Mouse (Mus musculus): ENCODE data around the gene Shmt1. TPM values are rescaled to one million over a fixed set of nuclear protein-coding genes. Genes with fewer than 3 reads are reported as not detected.
"Not testable (repeated sequence)": the region's sequence is repeated elsewhere in the genome, so short reads cannot be mapped to it uniquely, and the experiment has no call there.

Gene Shmt1
- total RNA-seq (2021) = 10 to 100 TPM in 1 of 2 experiments, 1 to 10 TPM in 1; 8.1 to 11.1 TPM
- long read RNA-seq, experiment 1, transcript Shmt1-201 (12 exons, 2,858 nt) = major isoform, 20 of 21 reads
- long read RNA-seq, experiment 1, partial matches to known transcripts = 1 of 21 reads
- long read RNA-seq, experiment 1, other reads (novel, unspliced or antisense) = 0 of 21 reads
- long read RNA-seq, experiment 2, transcript Shmt1-201 (12 exons, 2,858 nt) = major isoform, 20 of 21 reads
- long read RNA-seq, experiment 2, partial matches to known transcripts = 1 of 21 reads
- long read RNA-seq, experiment 2, other reads (novel, unspliced or antisense) = 0 of 21 reads

DNA sequence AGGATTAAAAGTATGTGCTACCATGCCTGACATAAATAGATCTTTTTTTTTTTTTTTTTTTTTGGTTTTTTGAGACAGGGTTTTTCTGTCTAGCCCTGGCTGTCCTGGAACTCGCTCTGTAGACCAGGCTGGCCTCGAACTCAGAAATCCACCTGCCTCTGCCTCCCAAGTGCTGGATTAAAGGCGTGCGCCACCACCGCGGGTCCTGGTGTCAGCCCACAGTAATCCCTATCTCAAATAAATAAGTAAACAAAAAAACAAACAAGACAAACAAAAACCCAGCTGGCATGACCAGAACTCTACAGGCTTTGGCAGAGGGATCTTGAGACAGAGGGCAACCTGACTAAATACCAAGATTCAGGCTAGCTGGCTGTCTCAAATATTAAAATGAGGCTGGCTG is at the start of gene Shmt1:
Shmt1 (minus strand) TSS at position 101 of the 400 bp plus-strand sequence.
- intact Hi-C loops (cut with DNase I); DNase-seq: not testable (repeated sequence)

DNA sequence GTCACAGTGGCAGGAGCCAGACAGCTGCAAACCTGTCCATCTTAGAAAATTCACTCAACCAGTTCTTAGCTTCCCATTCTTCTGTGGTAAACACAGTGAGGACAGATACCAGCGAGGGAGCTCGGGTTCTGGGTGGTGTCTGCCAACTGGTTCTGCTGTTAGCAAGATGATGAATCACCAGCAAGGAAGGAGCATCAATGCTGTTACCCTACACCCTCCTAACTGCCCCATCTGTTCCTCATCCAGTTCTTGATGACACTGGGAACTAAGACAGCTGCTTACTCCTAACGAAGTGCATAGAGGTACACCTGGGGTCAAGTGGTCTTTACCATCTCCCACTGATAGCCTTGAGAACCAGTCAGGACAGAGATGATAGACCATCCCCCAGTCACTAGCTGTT is 45.1 kb upstream of the Shmt1 start:
- intact Hi-C loops (cut with DNase I) = no loop called here

DNA sequence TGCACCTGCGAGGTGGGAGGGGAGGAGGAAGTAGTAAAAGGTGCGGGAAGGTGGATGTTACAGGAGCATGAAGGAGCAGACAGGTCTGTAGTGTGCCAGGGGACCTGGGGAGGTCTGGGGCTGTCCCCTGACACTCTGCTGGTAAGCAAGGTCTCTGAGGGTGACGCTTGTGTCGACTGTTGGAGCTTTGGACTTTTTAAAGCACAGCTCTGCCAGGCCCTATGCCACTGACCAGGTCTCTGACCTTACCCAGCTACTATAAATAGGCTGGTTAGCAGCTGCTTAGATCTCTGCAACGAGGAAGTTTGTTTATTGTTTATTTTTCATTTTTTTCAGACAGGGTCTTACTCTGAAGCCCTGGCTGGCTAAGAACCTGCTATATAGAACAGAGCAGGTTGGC is 33.9 kb upstream of the Shmt1 start:
- intact Hi-C loops (cut with DNase I) = no loop called here
- no peak for DNase-seq

More for the DNA sequence above, 45.1 kb upstream of the Shmt1 start:
- no peak for DNase-seq

DNA sequence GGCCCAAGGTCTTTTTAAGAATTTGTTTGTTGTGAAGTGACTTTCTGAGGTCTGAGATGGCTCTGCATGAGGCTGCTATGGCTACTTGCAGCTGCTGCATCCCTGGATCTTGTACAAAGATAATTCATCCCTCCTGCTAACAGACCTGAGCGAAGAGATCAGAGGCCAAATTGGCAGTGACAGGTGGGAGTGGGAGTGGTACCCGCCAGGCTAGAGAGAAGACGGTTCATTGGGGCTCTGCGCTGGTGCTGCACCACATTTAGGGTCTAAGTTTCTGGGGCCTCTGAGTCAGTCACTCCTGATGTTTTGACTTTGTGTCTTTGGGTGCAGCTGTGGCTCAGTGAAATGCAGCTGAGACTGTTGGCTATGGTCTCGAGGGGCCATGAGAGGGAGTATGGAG is 31.9 kb upstream of the Shmt1 start:
- no peak for DNase-seq
- intact Hi-C loops (cut with DNase I) = no loop called here

GRCm38 (mm10) chr11:60841467-60842200 is 30.1 kb upstream of the Shmt1 start:
- no peak for DNase-seq
- intact Hi-C loops (cut with DNase I) = no loop called here

DNA sequence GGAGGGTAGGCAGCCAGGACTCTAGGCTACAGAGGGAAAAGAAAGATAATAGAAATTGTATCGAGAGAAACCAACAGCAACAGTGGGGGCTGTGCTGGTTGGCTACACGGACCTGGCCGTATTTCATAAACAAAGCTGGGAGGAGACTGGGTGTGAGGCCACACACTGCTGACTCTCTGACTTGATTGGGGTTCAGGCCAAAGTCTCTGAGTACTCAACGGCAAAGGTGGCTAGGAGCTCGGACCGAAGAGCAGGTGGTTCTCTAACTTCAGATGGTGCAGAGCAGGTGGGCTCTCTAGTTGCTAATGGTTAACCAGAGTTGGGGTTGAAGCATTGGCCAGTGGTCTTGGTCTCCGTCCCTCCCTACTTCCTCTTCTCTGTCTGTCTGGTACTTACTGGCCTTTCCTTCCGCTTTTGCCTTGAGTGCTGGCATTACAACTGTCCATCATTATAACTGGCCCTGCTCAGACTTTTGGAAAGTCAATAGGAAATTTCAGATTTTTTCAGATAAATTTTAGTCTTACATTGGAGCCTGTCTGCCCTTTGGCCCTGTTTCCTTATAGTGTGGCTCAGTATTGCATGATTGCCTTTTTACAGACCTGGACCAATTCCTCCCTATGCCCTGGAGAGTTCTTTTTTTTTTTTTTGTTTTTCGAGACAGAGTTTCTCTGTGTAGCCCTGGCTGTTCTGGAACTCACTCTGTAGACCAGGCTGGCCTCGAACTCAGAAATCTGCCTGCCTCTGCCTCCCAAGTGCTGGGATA is 26.3 kb upstream of the Shmt1 start:
- intact Hi-C loops (cut with DNase I) = no loop called here

GRCm38 (mm10) chr11:60836897-60837296 is 25.4 kb upstream of the Shmt1 start:
- DNase-seq = no peak
- intact Hi-C loops (cut with DNase I) = no loop called here

More for the DNA sequence above, 26.3 kb upstream of the Shmt1 start:
- no peak for DNase-seq

DNA sequence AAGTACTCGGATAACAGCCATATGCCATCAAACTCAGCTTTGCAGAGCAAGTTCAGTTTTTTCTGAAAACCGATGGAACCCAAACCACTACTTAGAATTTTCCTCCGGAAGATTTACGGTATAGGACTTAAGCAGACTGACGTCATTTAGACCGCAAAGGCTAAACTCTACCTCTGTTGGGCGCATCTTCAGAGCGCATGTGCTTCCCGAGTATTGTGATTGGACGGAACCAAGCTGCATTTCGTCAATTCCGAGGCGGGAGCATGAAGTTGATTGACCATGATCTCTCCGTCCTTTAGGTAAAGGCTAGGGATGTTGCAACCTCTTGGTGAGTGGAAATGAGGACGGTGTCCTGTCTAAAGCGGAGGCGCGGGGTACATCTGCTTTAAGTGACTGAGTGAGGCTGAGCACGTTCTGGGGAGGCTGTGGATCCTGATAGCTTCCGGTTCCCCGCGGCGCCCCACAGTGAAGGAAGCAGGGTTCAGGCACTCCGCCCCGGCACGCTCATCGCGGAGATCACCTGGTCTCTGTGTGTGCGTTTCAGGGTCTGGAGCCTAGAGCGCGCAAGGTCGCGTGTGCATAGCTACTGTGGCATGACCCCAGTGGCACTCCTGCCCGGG is 19.0 kb upstream of the Shmt1 start, which contains the start of gene Dhrs7b:
Dhrs7b (plus strand) TSS at position 199 of the 620 bp plus-strand sequence.
- intact Hi-C loops (cut with DNase I) = loop anchor here (2.0 kb wide), 1 partner anchor 48 kb away; the partner anchor contains the start of gene Tmem11
- DNase-seq = peak; percentile 79 to 81

GRCm38 (mm10) chr11:60828903-60829302 is 17.4 kb upstream of the Shmt1 start:
- no peak for DNase-seq
- intact Hi-C loops (cut with DNase I) = loop anchor here (2.0 kb wide), 1 partner anchor 130 kb away; the partner anchor contains the start of gene Llgl1

DNA sequence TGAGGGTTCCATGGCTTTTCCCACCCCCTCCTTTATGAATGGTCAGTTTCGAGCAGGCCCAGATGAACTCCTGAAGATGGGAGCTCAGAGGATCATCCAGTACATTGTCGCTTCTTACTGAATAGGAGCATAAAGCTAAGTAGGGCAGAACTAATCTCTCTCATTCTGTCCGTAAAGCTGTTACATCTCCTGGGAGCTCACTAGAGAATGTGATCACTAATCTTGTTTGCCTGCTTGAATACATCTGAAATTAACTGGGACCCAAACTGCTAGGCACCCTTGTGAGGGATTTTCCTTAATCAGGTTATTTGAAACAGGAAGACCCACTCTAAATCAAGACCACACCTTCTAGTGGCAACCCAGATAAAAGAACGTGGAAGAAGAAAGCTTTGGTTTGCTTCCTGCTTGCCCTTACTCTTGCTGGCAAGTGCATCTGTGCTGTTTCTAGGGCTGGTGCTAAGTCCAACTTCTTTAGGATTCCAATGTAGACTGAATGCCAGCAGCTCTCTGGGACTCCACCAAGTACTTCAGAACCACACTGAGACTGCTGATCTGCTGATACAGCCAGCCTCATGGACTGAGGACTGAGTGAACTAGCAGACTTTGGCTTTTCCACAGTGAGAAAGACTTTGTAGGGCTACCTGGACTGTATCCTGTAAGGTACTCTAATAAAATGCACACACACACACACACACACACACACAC is 15.9 kb upstream of the Shmt1 start:
- intact Hi-C loops (cut with DNase I) = no loop called here
- DNase-seq = no peak

DNA sequence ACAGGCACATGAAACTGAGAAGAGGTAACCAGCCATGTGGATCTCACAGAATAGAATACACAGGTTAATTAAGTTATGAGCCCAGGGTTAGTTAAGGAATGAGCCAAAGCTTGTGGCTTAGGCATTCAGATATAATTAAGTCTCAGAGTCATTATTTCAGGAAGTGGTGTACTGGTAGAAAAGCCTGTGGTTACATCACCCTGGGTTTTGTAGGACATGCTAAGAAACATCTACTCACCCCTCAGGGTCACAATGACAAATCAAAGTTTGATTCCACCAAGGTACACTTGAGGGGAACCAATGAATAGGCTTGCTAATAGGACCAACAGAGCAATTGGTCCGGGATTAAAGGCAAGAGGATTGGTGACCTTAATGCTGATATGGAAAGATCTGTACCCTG is 15.2 kb upstream of the Shmt1 start:
- intact Hi-C loops (cut with DNase I) = no loop called here
- no peak for DNase-seq

- DNase-seq = no peak
- intact Hi-C loops (cut with DNase I) = no loop called here
Measured at GRCm38 (mm10) chr11:60825191-60825590, 13.7 kb upstream of the Shmt1 start.

- intact Hi-C loops (cut with DNase I) = no loop called here
- DNase-seq = no peak
Measured at GRCm38 (mm10) chr11:60823771-60824170, 12.3 kb upstream of the Shmt1 start.

- intact Hi-C loops (cut with DNase I) = no loop called here
- no peak for DNase-seq
Measured at GRCm38 (mm10) chr11:60816398-60816797, 4.9 kb upstream of the Shmt1 start.

DNA sequence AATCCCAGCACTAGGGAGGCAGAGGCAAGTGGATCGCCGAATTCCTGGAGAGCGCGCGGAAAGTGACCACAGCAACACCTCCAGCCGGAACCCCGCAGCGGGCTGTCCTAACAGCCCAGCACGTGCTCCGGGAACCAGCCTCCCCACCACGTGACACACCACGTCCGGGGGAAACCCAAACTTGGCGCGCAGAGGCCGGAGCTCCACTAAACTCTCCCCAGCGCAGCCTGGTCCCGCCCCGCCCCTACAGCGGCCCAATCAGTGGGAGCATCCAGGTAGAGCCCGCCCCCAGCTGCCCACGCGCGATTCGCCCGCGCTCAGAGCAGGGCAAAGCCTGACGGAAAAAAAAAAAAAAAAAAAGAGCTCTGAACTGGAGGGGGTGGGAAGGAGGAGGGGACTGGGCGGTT is 461 bp downstream of the Shmt1 start:
- intact Hi-C loops (cut with DNase I) = no loop called here
- peak; percentile 91 to 94 for DNase-seq

- no peak for DNase-seq
Measured at GRCm38 (mm10) chr11:60810046-60810965, 1.2 kb downstream of the Shmt1 start.

DNA sequence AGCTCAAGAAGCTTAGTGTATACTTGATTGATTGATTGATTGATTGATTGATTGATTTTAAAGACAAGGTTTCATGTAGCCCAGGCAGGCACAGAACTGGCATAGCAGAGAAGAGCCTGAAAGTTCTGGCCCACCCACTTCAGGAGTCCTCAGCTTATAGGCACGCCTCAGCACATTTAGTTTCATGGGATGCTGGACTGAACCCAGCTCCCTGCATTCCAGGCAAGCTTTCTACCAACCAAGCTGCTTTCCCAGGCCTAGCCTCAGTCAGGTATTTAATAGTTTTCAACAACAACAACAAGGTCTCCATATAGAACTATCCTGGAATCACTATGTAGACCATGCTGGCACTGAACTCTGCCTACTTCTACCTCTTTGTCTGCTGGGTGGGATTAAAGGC is 2.0 kb downstream of the Shmt1 start:
- DNase-seq = peak in 1 of 2 experiments; percentile 14
- intact Hi-C loops (cut with DNase I) = no loop called here

More at GRCm38 (mm10) chr11:60810046-60810965, 1.2 kb downstream of the Shmt1 start:
- intact Hi-C loops (cut with DNase I) = no loop called here

- intact Hi-C loops (cut with DNase I) = no loop called here
- peak; percentile 47 to 61 for DNase-seq
Measured at GRCm38 (mm10) chr11:60808286-60809070, 3.0 kb downstream of the Shmt1 start.
